Mouse (Mus musculus): ENCODE measurements around the gene Pde1c. TPM values are rescaled to one million over a fixed set of nuclear protein-coding genes. Genes with fewer than 3 reads are reported as not detected.

Pde1c gene
- total RNA-seq, 4 experiments from 2014 or later: 5.0 to 7.2 (median 5.5) TPM

DNA sequence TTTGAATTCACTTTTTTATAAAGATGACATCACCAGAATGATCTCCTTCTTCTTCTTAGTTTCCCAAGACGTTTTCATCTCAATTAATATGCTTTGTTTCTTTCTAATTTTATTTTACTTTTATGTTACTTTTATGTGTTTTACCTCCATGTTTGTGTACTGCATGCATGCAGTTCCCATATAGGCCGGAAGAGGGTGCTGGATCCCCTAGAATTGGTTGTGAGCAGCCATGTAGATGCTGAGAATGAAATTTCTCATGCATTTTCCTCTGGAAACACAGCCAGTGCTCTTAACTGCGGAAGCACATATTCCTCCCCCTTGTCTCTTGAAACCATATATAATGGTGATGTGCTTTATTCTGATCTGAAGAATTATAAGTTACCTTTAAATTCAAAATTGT, 110.8 kb downstream of the Pde1c start:
- no peak for DNase-seq (ENCODE audit: low spot score in 2 of 2)

GRCm38 (mm10) chr6:56447917-56448316, 121.0 kb downstream of the Pde1c start:
- DNase-seq (ENCODE audit: low spot score in 2 of 2): no peak

DNA sequence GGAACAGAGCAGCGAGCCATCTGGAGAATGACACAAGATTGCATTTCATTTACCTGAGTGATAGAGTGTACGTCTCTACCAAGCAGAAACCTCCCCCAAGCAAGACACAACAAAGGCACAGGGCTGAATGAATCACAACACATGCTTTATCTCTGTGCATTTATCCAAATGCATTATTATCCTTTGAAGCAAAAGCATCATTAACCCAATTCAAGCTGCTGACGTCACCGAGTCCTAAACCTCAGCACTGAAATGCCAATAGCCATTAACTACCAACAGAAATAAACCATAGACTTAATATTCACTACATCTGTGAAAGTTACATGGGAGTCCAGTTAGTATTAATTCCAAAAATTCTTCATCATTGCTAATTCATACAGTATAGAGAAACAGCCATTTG, 127.4 kb downstream of the Pde1c start:
- no peak for DNase-seq (ENCODE audit: low spot score in 2 of 2)

DNA sequence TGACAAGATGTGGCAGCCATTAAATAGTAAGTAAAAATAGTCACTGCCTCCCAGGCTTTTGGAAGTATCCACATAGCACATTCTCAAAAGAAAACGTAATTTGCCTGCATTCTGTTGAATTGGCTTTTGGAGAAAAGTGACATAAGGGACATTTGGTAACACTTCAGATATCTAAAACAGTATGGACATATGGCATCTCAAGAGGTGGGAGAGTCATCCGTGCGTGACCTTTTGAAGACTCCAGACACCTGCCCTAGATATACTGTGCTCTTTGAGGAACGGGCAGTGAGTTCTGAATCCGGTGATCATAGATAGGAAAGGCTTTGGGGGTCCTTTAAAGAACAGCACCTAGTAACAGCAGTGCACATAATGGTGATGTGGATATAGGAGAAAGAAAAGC, 143.1 kb downstream of the Pde1c start:
- no peak for DNase-seq (ENCODE audit: low spot score in 2 of 2)

GRCm38 (mm10) chr6:56422866-56423265, 146.0 kb downstream of the Pde1c start:
- DNase-seq (ENCODE audit: low spot score in 2 of 2): no peak

DNA sequence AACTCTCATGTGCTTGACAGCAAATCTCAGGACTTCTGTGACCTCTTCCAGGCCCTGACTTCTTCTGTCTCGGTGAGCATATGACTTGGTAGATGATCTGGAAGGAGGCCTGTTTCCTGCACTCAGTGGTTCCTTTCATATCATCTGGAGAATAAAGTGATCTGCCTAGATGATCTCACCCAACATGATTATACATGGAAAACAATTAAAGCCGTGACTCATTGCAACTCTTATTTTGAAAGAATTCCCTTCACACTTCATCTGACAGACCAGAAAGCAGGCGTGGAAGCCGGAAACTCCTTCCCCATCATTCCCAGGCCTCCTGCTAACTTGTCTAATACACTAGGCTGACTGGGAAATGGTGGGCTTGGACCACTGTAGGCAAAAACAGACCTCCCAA, 152.7 kb downstream of the Pde1c start:
- no peak for DNase-seq (ENCODE audit: low spot score in 2 of 2)

DNA sequence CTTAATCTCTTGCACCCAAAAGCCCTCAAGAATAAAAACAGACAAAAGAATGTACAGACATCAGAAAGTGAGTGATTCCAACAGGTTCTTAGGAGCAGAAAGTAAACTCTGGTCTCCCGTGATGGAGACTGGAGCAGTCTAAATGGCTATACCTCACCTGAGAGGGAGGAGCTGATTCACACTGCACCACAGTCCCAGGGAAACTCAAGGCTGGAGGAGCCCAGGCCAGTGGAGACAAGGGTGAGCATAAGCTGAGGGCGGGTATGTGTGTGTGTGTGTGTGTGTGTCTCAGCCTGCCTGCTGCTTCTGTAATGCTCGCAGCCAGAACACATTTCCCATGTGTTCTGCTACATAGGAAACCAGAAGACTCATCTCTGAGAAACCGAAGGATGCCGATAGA, 179.7 kb downstream of the Pde1c start:
- DNase-seq (ENCODE audit: low spot score in 2 of 2): no peak

DNA sequence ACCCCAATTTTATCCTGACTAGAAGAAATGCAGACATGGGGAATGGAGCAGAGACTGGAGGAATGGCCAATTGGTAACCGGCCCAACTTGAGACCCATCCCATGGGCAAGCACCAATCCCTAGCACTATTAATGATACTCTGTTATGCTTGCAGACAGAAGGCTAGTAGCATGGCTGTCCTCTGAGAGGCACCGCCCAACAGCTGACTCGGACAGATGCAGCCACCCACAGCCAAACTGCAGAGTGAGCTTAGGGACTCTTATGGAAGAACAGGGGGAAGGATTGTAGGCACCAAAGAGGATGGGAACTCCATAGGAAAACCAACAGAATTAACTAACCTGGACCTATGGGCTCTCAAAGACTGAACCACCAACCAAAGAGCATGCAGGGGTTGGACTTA, 192.5 kb downstream of the Pde1c start:
- DNase-seq (ENCODE audit: low spot score in 2 of 2): no peak

DNA sequence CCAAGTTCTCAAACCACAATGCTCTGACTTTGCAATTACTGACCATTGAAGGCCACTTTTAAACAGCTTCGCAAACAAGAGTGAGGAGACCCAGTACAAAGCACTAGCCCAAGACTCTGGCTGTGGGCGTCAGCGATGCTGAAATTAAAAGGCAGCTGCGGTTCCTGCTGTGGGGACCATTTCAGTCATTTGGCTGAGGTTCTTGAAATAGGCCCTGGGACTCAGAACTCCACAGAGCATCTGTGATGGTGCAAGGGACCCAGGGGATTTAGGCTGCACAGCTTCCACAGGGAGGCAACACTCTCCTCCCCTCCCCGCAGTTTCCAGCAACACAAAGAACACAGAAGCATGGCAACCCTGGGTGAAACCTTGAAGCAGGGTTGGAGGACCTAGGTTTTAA, 194.7 kb downstream of the Pde1c start:
- no peak for DNase-seq (ENCODE audit: low spot score in 2 of 2)

DNA sequence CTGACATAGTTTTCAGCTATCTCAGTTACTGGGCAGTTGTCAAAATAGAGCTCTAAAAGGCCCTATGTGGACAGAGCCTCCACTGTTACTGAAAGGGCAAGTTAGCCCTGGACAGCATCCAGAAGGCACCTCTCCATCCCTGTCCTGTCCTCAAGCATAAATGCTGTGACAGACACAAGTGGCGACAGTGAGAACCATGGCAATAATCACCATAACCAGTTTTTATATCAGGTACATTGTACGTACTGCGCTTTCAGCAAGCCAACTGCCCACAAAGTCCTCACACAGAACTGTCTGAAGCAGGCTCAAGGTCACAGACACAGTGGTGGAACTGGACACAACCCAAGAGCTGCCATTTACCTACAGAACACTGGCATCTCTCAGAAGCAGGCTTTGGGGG, 195.2 kb downstream of the Pde1c start:
- DNase-seq (ENCODE audit: low spot score in 2 of 2): no peak

DNA sequence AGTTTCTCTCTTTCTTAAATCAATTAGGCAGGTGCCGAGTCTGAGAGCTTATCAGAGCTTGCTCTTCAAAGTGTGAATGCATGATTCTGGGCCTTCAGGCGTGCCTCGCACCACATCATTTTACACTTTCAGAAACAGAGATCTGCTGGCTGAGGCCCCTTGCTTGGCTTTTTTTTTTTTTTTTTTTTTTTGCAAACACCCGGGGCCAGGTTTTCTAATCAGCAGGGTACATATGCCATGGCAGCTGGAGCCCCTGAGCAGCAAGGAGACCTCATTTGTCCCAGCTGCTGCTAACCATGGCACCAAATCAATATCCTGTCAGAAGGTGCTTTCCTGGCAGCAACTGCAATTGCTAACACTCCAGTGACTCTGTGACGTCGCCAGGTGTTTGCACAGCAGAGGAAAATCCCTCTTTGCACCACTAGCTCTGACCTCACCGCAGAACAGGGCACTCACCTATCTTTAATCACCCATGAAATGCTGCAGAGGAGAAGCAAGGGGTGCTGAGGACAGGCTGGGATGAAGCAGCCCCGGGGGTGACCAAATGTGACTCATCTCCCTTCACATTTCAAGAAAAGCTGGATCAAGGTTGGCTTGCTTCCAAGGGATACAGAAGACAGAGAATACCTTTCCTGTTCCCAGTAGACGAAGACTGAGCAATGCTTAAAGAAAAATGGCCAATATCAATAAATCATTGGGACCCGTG, 195.7 kb downstream of the Pde1c start:
- no peak for DNase-seq (ENCODE audit: low spot score in 2 of 2)

DNA sequence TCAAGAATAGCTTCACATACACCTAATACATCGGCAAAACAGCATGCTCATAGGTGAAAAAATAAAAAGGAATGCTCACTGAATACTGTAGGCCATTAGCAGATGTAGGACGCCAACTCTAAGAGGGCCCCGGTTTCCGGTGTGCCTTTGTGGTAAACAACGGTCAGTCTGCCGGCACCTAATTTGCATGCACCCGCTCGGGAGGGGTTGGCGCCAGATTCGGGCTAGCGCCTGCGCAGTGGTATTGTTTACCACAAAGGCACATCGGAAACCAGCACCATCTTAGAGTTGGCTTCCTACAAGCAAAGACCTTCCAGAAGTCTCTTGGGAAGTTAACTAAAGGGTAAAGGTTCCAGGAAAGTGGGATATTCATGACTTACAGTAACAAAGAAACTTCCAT, 199.4 kb downstream of the Pde1c start:
- DNase-seq (ENCODE audit: low spot score in 2 of 2): no peak

DNA sequence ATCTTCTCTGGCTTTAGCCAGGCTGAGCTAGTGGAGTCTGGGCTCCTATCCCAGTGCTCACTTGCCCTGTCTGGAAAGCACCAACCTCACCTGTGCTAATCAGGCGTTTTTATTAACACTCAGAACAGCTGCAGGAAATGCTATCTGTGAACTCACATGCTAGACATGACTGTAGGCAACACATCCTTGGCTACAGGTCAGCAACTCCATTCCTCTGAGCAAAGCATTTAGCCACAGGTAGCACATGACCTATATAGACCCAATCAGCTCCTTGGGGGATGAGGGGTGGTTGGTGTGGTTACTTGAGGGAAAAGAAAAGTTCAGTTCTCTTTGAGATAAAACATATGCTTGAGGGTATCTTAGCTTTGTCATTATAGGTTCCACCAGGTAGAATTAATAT, 200.8 kb downstream of the Pde1c start:
- DNase-seq (ENCODE audit: low spot score in 2 of 2): no peak

DNA sequence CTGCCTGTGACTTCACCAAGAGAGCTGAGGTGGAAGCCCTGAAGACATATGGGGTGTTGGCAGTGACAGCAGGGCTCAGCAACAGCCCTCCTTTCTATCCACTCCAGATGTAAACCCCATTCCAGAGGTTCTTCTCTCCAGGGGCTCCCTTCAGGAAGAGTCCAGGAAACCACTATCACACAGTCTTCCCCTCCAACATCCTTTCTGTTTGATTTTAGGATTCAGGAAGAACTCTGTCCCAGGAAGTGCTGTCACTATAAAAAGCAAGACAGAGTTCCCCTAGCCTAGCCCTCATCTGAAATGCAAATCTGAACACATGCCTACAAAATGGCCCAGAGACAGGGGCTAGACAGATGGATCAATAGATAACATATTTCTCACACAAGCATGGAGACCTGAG, 201.6 kb downstream of the Pde1c start:
- DNase-seq (ENCODE audit: low spot score in 2 of 2): no peak

GRCm38 (mm10) chr6:56362650-56363049, 206.3 kb downstream of the Pde1c start:
- no peak for DNase-seq (ENCODE audit: low spot score in 2 of 2)

GRCm38 (mm10) chr6:56362128-56362545, 206.8 kb downstream of the Pde1c start:
- peak in 1 of 2 experiments; percentile 12 for DNase-seq (ENCODE audit: low spot score in 2 of 2)

DNA sequence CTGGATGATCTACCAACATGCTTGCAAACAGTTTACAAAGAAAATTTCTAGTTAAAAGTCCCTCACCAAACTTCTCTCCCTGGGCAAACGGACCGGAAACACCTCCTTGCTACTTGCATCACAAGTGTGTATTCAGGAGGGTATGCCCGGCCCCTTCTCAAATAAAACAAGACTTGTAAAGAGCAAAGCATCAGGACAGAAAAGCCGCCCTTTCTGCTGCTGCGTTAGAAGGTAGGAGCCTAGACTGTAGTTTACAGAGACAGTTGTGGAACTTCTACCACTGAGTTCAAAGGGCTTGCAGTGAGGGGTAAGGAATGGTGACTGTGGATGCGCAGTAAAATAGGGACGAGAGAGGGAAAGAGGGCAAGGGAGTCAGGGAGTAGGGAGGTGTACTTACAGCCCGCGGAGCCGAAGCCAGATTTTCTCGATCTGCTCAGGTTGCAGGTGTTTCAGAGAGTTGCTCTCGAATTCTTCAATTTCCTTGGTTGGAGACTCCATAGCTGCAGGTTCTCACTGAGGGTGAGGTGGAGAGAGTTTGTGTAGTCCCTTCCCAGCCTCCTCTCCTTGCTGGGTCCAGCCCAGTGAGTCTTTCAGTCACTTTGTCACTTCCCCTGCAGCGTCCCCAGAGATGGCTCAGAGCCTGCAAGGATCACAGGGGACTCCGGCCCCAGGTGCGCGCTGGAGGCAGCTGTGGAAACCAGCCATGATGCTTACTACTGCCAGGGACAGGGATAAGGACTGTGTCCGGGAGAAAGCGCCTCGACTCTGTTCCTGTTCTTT, 207.4 kb downstream of the Pde1c start:
- no peak for DNase-seq (ENCODE audit: low spot score in 2 of 2)

DNA sequence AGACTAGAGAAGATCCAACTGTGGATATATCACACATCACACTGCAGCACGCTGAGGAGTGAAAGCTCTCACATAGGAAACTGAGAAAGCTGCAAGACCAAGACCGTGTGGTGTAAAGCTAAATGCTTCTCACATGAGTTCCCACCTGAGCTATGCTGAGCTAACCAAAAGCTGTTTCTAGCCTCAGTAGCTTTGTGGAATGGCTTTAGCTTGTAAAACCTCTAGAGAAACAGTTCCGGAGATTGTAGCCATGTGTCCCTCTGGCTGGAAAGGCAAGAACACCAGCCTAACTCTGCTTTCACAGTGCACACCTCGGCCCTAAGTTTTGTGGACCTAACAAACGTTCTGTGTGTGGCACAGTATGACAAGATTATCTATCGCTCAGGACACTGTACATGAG, 208.8 kb downstream of the Pde1c start:
- DNase-seq (ENCODE audit: low spot score in 2 of 2): no peak

DNA sequence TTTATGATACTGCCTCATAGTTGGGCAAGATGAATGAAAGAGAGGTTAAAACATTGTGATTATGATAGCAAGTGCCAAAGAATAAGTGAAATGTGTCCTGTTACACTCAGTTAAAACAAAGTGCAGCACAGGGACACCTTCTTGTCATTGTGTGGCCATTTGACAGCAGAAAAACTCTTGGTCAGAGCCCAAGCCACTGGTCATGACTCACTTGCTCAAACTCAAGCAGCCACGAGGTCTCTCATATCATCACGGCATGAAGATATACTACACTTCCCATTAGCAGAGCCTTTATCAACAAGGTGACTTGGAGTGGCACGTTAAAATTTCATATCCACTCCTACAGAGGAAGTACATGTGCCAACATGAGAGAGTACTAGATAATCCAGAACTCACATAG, 209.8 kb downstream of the Pde1c start:
- DNase-seq (ENCODE audit: low spot score in 2 of 2): no peak

DNA sequence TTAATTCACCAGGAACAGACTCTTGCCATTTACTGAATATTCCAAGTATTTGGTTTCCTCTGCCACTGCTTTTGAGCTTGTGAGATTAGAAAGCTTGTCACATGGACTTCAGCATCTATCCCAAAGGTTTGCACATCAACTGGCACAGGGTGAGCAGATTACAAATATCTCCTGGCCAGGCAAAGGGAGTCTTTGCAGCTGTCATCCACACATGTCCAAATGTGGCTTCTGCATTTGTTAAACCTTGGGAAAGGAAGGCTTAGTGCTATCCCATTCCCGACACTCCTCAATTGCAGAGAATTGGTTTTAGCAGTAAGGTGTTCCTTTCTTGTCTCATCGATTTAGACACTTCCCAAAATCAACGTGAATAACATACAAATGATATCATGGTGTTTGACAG, 221.7 kb downstream of the Pde1c start:
- DNase-seq (ENCODE audit: low spot score in 2 of 2): no peak

GRCm38 (mm10) chr6:56345082-56345481, 223.8 kb downstream of the Pde1c start:
- DNase-seq (ENCODE audit: low spot score in 2 of 2): no peak

- DNase-seq (ENCODE audit: low spot score in 2 of 2): no peak
These were observed 226.9 kb downstream of the Pde1c start for GRCm38 (mm10) chr6:56342005-56342404.

GRCm38 (mm10) chr6:56335811-56336446, 233.0 kb downstream of the Pde1c start:
- no peak for DNase-seq (ENCODE audit: low spot score in 2 of 2)
